Mouse (Mus musculus) gastrocnemius, adult 2 months (tissue): ENCODE data around the gene Tmem178. TPM values are rescaled to one million over a fixed set of nuclear protein-coding genes. Genes with fewer than 3 reads are reported as not detected.
A peak's percentile ranks its signal among the peaks of the same experiment; 100 is the strongest.

Experiments used
- DNase-seq: peaks from one replicate; pipeline ENCODE4 v3.0.0; 2022
- H3K27ac ChIP-seq: fragments of 200-600 bp; 2 replicates; pipeline ENCODE4 v1.8.1; 2022; ENCODE audit warnings: mild to moderate bottlenecking
- H3K4me3 ChIP-seq: fragments of 200-600 bp; 2 replicates; pipeline ENCODE4 v1.8.1; 2022; ENCODE audit warnings: mild to moderate bottlenecking, moderate library complexity
- CTCF ChIP-seq: fragments of 200-600 bp; IDR thresholded peaks from 2 replicates; pipeline ENCODE4 v1.8.1; 2022; ENCODE audit warnings: antibody characterized with exemption, mild to moderate bottlenecking, moderate library complexity
- intact Hi-C: fragments of 180-260 bp; cut with DNase I; formaldehyde crosslinking; loops from one replicate; pipeline ENCODE4 v1.15.1; 2025
- total RNA-seq, 2 experiments: library from RNA; stranded (reverse); gene quantifications; 2 replicates each; pipeline ENCODE4 v1.2.3; 2021

The Tmem178 gene
- total RNA-seq, 2 experiments from 2014 or later, result 0.25 to 0.28 TPM

DNA sequence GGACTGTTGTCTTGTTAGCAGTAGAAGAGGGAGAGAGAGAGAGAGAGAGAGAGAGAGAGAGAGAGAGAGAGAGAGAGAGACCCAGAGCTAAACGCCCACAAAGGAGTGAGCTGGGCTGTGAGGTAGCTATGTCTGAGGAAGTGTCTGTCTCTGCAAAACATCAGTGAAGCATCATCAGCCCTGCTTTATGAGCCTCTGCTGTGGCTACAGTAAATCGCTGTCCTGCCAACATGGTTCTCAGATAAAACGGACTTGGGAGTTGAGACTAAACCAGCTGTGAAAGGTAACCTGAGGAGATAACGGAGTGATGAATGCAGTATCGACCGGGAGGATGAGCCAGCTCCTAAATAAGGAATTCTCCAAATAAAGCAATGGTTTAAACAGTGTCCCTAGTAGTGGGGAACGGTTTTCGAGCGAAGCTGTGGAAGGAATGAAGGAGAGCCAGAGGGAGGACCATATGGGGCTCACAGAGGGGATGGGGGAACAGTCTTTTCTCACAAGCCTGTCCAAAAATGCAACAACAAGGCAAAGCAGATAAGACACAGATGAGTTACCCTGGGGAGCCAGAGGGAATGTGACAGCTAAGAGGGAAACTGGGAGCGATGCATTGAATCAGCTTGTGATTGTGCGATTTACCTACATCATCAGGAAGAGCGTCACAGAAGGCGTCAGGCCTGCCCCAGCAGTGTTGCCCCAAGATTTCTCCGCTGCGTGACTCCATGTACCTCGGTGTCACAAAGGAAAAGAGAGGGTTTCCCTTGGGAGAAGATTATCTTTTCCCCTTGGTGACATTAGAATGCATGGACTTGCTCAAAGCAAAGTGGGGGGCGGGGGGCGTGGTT, 66.6 kb downstream of the Tmem178 start:
- DNase-seq, result no peak
- no peak for TF ChIP-seq CTCF
- intact Hi-C loops, result loop anchor here (10.0 kb wide), 1 partner anchor 386 kb away; no protein-coding TSS in a partner anchor
- Histone ChIP-seq H3K27ac (no peak overlapping the region), H3K4me3 (no peak overlapping the region)

DNA sequence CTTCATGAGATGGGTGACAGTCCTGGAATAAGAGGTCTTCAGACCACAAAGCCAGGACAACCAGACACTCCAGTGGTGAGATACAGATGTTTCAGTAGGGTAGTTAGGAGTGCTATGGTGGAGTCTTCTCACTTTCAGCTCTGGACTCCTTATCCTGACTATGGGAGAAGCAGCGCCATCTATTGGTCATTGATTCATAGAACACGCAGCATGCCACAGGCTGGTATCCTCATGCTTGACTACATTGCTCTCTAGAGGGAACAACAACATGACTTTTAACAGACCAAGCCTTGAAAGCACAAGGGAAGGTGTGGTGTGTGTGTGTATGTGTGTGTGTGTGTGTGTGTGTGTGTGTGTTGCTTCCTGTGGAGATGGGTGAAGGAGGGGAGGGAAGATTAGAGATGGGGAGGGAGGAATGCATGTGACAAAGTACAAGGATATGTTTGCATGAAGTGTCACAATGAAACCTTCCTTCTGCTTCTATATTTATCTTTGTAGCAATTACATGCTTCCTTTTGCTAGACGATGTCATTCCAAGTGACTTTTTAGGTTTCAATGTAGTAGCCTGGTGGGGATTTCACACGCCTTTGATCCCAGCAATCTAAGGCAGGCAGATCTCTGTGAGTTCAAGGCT, 71.5 kb downstream of the Tmem178 start:
- TF ChIP-seq CTCF, result peak; percentile 68
- no peak overlapping the region for H3K4me3 ChIP-seq
- peak; percentile 26 for DNase-seq
- intact Hi-C loops, result loop anchor here (10.0 kb wide), 1 partner anchor 391 kb away; no protein-coding TSS in a partner anchor
- no peak overlapping the region for H3K27ac ChIP-seq

- intact Hi-C loops, result loop anchor here (10.0 kb wide), 1 partner anchor 392 kb away; no protein-coding TSS in a partner anchor
- TF ChIP-seq CTCF, result peak; percentile 16; the same call in 1 of the 2 replicates
- no peak for DNase-seq
These were observed 72.7 kb downstream of the Tmem178 start for GRCm38 (mm10) chr17:81017132-81017531.

GRCm38 (mm10) chr17:81027331-81027730, 82.9 kb downstream of the Tmem178 start:
- no peak overlapping the region for H3K4me3 ChIP-seq
- DNase-seq, result no peak
- intact Hi-C loops, result no loop called here
- no peak overlapping the region for H3K27ac ChIP-seq
- no peak for TF ChIP-seq CTCF

More at GRCm38 (mm10) chr17:81017132-81017531, 72.7 kb downstream of the Tmem178 start:
- H3K4me3 ChIP-seq, result no peak overlapping the region
- no peak overlapping the region for H3K27ac ChIP-seq

DNA sequence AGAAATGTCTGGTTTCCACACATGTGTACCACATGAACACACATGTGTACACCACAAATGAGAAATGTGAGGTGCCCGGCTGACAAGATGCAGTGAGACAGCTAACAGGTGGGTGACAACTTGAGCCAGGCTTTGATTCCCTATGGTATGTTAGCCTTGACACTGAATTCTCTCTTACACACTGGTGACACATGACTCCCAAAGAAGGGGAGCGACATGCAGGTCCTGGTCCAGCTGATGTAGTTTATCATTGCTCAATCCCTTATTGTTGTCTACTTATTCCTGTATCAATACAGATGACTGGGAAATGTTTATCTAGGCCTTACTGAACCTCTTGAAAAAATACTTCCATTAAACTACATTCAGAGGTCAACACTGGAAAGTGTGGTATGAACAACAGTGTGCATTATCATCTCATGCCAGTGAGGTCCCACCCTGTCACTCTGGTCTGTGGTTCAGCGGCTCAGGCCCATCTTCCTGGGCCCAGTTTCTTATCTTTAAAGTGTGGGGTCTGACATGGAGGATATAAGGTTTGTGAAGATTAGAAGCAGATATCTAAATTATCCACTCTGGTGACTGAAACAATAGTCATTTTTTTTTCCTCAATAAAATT, 87.5 kb downstream of the Tmem178 start:
- intact Hi-C loops, result no loop called here
- DNase-seq, result no peak
- TF ChIP-seq CTCF, result no peak
- Histone ChIP-seq H3K27ac (no peak overlapping the region), H3K4me3 (no peak overlapping the region)

DNA sequence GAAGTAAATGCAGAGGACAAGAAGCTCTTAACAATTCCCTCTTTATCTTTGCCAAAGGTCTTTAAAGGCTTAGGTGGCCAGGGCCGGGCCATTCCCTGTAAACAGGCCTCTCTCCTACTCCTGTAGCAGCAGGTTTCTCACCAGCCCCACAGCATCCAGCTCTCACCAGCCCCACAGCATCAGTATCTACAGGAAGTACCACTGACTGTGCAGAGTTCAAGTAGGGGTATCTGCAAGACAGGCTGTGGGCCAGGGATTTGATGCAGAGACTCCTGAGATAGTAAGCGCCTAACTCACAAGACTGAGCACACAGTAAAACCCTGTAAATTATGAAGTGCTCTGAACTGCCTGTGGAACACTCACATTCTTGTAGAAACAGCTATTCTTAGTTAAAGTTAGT, 88.5 kb downstream of the Tmem178 start:
- intact Hi-C loops, result no loop called here
- TF ChIP-seq CTCF, result no peak
- Histone ChIP-seq H3K27ac (no peak overlapping the region), H3K4me3 (no peak overlapping the region)
- DNase-seq, result no peak

- no peak overlapping the region for H3K27ac ChIP-seq
- TF ChIP-seq CTCF, result no peak
- H3K4me3 ChIP-seq, result no peak overlapping the region
- no peak for DNase-seq
- intact Hi-C loops, result no loop called here
These were observed 90.9 kb downstream of the Tmem178 start for GRCm38 (mm10) chr17:81035354-81035753.

GRCm38 (mm10) chr17:81038707-81039408, 94.4 kb downstream of the Tmem178 start:
- DNase-seq, result no peak
- intact Hi-C loops, result no loop called here
- no peak for TF ChIP-seq CTCF
- no peak overlapping the region for H3K27ac ChIP-seq
- no peak overlapping the region for H3K4me3 ChIP-seq

GRCm38 (mm10) chr17:81041662-81042061, 97.2 kb downstream of the Tmem178 start:
- intact Hi-C loops, result no loop called here
- H3K4me3 ChIP-seq, result no peak overlapping the region
- no peak for DNase-seq
- TF ChIP-seq CTCF, result no peak
- no peak overlapping the region for H3K27ac ChIP-seq

- no peak for TF ChIP-seq CTCF
- intact Hi-C loops, result no loop called here
- no peak for DNase-seq
- H3K4me3 ChIP-seq, result no peak overlapping the region
- no peak overlapping the region for H3K27ac ChIP-seq
These were observed 99.9 kb downstream of the Tmem178 start for GRCm38 (mm10) chr17:81044356-81044755.

DNA sequence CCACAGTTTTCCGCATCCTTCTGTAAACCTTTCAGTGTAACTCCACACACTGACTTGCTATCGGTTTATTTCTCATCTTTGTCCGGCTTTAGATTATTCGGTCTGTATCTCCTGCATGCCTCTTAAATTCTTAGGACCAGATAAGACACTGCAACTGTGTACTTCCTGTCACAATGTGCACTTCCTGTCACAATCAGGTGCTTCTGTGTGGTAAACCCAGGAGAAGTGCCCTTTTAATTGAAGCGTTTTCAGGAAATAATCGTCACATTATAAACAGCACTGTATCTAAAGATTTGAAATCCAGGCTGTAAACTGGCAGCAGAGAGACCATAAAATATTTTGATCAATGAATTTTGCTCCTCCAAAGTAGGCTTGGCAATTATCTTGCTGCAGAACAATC, 100.7 kb downstream of the Tmem178 start:
- no peak for DNase-seq
- no peak overlapping the region for H3K4me3 ChIP-seq
- TF ChIP-seq CTCF, result no peak
- intact Hi-C loops, result no loop called here
- no peak overlapping the region for H3K27ac ChIP-seq

GRCm38 (mm10) chr17:81045525-81046150, 101.2 kb downstream of the Tmem178 start:
- TF ChIP-seq CTCF, result peak; percentile 61
- intact Hi-C loops, result no loop called here
- DNase-seq, result peak; percentile 28
- H3K4me3 ChIP-seq, result no peak overlapping the region
- H3K27ac ChIP-seq, result no peak overlapping the region
